21 mouse cellular contexts compared by ENCODE assay signal in the genomic region with DNA sequence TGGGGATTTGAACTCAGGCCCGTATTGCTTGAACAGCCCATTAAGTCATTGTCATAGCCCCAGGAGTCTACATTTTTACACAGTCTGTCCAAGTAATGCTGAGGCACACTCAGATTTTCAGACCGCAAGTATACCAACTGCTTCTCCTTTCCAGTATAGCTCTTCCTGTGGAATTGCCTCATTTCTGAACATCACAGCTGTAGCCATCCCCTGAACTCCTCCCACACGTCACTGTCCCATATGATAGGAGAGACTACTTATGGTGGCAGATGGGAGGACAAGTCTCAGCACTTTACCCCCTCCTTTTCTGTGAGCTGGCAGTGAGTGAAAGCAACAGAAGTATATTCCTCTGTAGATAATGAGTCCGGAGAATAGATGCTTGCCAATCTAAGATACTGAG. TPM values are rescaled to one million over a fixed set of nuclear protein-coding genes. Genes with fewer than 3 reads are reported as not detected.
"Had no signal": no experiment of that assay in that cellular context is flagged by ENCODE, and none has a peak within 500 bp of the region (broad histone marks: within the 10 kb centered on the region; RNA-seq: fewer than 3 reads in every experiment).

No protein-coding gene starts in this region.

- H3K27me3 ChIP-seq: liver, embryonic 15.5 days; neural tube, embryonic 15.5 days had no signal

- H3K27ac ChIP-seq: layer of hippocampus, adult 2 months; left cerebral cortex, adult 2 months; limb, embryonic 10.5 days; liver, embryonic 15.5 days; macrophage; neural tube, embryonic 15.5 days had no signal

- H3K9ac ChIP-seq: liver, embryonic 15.5 days; neural tube, embryonic 15.5 days had no signal

- H3K4me2 ChIP-seq: liver, embryonic 11.5 days; liver, embryonic 15.5 days; neural tube, embryonic 15.5 days had no signal

- H3K36me3 ChIP-seq: limb, embryonic 10.5 days; liver, embryonic 15.5 days; neural tube, embryonic 15.5 days had no signal

- H3K9me3 ChIP-seq: limb, embryonic 10.5 days; liver, embryonic 15.5 days; neural tube, embryonic 15.5 days had no signal

- H3K4me3 ChIP-seq: layer of hippocampus, adult 2 months; left cerebral cortex, adult 2 months; limb, embryonic 10.5 days; liver, embryonic 15.5 days; myocyte; neural tube, embryonic 15.5 days had no signal

- DNase-seq: kidney, adult 18-20 months; kidney, postnatal 10 days; kidney, postnatal 4 days; lung, adult 2 months; midbrain, embryonic 14.5 days; thymus, postnatal 36 days had no signal

- H3K4me1 ChIP-seq: limb, embryonic 10.5 days; liver, embryonic 15.5 days; neural tube, embryonic 15.5 days had no signal

RNA-seq across cellular contexts. Expression of a gene that starts 34.3 kb away (rescaled TPM):
- total RNA-seq: layer of hippocampus, adult 2 months; layer of hippocampus, postnatal 25 days; left cerebral cortex, adult 2 months; left cerebral cortex, postnatal 14 days had no signal
- polyA plus RNA-seq: kidney, embryonic 14.5 days; limb, embryonic 10.5 days; limb, embryonic 14.5 days; liver, embryonic 11.5 days; liver, embryonic 15.5 days; macrophage; midbrain, embryonic 14.5 days; neural tube, embryonic 11.5 days; neural tube, embryonic 15.5 days; spleen, adult 2 months; stomach, embryonic 16.5 days had no signal
